Mouse (Mus musculus) kidney, postnatal 14 days (tissue): ENCODE measurements around the gene Prpf8.
"Not testable (repeated sequence)": the region's sequence is repeated elsewhere in the genome, so short reads cannot be mapped to it uniquely, and the experiment has no call there.

Experiments used
- DNase-seq: peaks from one replicate; pipeline ENCODE4 v3.0.0; 2022; ENCODE audit warnings: mixed read lengths

Prpf8 gene

DNA sequence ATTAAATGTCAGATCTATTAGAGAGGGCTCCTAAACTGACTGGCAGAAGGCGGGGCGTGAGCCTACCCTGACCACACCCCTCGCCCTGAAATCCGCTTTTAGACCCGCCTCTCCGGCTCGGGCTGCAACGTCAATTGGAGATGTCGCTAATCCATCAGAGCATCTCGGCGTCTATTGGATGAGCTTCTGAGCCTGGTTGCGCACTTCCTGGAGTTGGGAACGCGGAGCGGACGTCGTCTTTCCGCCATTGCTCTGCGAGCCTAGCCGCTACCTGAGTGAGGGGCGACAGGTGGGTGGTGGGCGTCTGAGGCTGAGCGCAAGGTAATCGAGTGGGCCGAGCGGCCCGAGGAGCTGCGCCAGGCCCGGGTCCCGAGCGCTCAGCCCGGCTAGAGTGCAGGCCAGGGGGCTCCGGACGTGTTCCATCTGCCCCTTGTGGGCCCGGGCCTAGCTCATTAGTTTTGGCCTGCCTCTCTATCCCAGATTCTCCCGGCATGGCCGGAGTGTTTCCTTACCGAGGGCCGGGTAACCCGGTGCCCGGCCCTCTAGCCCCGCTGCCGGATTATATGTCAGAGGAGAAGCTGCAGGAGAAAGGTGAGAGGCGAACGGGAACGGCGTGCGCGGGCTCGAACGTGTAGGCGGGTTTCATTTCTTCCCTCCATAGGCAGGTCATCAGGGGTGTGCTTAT lies at the start of gene Prpf8:
Gene Prpf8 (plus strand): TSS at position 216 of the 685 bp plus-strand sequence.
- DNase-seq = peak; percentile 97

DNA sequence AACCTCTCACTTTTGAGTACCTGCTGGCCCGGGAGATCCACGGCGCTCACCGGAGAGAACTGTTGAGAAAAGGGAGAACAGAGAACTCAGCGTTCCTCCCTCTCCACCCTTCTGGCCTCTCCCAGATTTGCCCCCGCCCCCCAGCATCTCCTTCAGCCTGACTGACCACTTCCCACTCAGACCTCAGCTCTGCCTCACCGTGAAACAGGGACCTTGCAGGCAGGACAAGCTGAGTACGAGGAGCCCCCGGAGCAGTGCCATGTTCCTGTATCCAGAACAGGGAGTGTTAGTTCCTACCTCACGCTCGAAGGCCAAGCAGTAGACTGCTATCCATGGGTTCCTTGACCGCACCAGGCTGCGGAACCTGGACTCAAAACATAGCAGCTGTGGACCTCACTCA lies 48.4 kb upstream of the Prpf8 start:
- no peak for DNase-seq

GRCm38 (mm10) chr11:75438804-75439203 lies 47.8 kb upstream of the Prpf8 start:
- DNase-seq = no peak

- peak; percentile 73 for DNase-seq
Observed at GRCm38 (mm10) chr11:75439363-75439762, 47.3 kb upstream of the Prpf8 start, which contains the start of gene Serpinf2. Gene Serpinf2, minus strand, starts transcription at chr11:75439591.

GRCm38 (mm10) chr11:75439951-75440350 lies 46.7 kb upstream of the Prpf8 start:
- no peak for DNase-seq

GRCm38 (mm10) chr11:75441034-75441433 lies 45.6 kb upstream of the Prpf8 start:
- DNase-seq = no peak

DNA sequence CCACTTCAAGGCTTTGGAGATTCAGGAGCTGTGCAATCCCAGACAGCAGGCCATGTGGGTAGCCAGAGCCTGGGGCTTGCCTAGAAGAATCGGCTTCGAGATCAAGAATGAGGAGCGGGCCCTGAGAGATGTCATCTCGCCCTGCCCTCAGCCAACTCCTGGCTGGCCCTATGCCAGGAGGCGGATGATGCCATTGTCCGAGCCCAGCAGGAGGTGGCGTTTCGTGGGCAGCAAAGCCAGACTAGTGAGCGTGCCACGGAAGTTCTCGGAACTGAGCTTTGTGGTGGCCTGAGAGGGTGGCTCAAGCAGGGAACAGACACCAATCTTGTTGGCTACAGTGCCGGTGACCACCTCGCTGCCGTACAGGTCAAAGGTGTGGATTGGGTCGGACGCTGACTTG lies 45.0 kb upstream of the Prpf8 start:
- no peak for DNase-seq

GRCm38 (mm10) chr11:75443711-75444110 lies 42.9 kb upstream of the Prpf8 start:
- peak; percentile 87 for DNase-seq

DNA sequence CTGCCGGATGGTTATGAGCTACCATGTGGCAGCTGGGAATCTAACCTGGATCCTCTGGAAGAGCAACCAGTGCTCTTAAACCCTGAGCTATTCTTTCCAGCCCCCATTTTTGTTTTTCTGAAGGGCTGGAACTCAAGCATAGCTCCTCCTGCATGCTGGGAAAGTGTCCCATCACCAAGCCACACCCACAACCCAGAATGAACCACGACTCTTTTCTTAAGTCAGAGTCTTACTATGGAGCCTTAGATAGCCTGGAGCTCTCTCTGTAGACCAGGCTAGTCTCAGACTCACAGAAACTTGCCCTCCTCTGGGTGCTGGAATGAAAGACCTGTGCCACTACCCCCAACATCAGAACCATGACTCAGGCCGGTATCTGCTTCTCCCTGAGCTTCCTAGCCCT lies 38.0 kb upstream of the Prpf8 start:
- no peak for DNase-seq

DNA sequence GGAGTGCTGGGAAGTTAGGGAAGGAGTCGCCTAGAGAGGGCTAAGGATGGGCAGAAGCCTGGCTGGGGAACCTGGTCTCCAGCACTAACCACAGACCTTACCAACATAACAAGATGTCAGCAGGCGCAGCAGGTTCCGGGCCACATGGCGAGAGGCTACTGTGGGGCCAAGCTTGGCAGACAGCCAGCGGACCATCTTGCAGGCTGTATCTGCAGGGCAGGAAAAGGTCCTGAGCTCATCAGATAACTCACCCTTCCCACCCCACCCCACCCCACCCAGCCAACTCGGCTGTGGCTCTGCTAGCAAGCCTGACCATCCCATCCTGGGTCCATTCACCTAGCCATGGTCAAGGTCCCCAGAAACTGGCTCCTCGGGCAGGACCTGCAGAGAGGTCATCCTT lies 36.9 kb upstream of the Prpf8 start:
- DNase-seq = no peak

DNA sequence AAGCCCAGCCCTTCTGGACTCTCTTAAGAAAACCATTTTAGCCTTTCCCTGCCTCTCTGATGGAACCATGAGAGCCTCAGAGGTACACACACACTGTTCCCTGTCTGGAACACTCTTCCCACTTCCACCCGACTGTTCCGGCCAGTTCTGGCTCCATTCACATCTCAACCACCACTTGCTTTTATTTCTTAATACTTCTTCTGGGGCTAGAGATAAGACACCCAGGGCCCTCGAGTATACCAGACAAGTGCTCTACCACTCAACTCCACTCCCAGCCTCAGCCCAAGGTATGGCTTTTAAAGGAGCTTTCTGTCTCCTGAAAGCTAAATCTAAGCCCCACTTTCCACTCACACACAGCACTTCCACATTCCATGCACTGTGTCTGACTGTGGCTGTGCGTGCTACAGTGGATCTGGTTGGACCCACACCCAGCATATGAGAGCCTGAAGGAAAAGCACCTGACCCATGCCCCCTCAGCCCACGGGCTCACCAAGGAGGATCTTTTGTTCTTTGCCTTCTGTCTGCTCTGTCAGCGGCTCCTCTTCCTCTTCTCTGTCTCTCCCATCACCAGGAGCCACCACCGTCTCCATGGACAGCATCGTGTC lies 36.2 kb upstream of the Prpf8 start:
- no peak for DNase-seq

DNA sequence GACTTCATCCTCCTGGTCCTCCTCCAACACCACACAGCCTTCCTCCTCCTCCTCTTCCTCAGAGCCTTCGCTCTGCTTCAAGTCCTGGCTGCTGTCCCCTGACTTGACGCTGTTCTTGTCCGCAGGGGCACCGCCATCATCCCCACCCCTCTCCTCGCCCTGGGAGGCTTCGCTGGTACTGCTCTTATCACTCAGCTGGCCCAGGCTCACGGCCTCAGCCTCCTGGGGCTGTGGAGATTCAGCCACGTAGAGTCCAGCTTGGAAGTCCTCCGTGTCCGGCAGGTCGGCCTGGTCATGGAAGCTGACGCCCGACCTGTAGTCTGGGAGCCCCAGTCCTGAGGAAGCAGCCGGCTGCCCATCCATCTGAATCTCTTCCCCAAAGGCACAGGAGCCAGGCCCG lies 35.7 kb upstream of the Prpf8 start:
- DNase-seq = no peak

GRCm38 (mm10) chr11:75452081-75452480 lies 34.5 kb upstream of the Prpf8 start:
- no peak for DNase-seq

DNA sequence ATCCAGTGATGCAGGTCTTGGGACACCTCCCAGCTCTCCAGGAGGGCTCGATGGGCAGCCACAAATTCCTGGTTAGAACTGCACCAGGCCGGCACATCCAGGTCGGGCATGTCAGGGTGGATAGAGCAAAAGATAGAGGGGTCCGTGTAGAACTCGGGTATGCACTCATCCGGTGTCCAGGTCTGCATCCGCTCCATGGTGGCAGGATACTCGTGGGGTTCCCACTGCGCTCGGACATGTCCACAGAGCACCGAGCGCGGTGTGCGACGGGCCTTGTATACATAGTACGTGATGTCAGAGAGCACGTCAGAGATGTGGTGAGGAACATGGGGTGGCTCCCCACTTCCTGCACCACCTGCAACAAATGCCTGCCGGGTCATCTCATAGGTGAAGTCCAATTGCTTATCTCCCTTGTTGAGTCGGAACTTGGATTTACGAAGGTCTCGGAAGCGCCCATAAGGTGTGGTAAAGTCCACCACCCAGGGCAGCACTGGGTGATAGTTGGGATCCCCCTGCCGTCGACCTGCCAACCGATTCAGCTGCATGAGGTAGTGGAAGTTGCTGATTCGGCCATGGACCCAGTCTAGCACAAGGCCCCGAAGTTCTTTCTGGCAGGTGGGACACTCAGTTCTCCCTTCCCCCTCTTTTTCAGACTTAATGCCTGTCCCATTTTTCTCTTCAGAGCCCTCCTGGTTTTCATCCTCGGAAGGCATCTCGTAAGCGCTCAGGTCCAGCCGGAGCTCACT lies 33.6 kb upstream of the Prpf8 start:
- DNase-seq = no peak

DNA sequence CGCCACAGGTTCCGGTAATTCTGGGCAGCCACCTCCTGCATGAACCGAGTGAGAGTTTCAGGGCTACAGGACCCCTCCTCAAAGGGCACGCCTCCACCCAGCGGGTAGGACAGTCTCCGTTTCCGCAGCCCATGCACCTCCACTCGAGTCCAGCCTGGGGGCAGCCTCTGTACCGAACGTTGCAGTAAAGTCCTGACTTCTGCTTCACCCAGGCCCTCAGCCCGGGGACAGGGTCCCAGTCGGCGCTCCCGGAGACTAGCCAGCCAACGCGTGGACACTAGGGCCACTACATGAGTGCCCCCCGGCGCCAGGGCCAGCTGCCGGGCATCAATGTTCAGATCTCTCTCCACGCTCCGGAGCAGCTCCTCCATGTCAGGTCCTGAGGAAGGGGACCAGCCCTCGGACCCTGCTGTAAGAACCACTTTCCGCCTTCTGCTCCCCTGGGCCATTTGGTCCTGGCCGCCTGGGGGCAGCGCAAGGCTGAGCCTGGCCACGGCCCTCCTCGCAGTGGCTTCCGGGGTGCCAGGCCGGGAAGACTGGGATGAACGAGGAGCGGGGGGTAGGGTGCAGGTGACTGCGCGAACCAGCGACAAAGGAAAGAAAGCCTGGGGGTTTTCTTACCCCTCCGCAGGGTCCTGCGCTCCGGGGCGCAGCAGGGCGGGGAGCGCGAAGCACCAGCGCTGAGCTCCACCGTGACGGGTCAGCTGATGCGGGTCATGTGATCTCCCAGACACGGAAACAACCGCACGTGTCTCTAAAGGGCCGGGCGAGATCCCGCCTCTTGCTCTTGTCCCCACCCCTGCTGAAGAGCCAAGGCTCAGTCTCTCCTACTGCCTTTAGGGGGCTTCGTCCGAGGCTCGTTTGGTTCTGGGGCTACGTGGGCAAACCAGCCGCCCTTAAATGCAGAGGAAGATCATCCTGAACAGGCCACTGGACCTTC lies 32.4 kb upstream of the Prpf8 start, which contains the start of gene Wdr81:
Gene Wdr81 (minus strand): TSS at position 727 of the 940 bp plus-strand sequence.
- DNase-seq = peak; percentile 93

- no peak for DNase-seq
Observed at GRCm38 (mm10) chr11:75455041-75455736, 31.4 kb upstream of the Prpf8 start.

DNA sequence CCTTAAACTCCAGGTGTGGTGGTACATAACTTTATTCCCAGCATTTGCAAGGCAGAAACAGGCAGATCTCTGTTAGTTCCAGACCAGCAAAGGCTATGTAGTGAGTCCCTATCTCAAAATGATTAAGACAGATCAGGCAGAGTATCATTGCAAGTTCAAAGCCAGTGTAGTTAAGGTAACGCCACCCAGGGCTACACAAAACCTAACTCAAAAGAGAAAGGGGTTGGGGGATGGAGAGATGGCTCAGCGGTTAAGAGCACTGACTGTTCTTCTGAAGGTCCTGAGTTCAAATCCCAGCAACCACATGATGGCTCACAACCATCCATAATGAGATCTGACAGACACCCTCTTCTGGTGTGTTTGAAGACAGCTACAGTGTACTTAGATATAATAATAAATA lies 30.6 kb upstream of the Prpf8 start:
- DNase-seq = not testable (repeated sequence)

- DNase-seq = no peak
Observed at GRCm38 (mm10) chr11:75456440-75456871, 30.2 kb upstream of the Prpf8 start.

DNA sequence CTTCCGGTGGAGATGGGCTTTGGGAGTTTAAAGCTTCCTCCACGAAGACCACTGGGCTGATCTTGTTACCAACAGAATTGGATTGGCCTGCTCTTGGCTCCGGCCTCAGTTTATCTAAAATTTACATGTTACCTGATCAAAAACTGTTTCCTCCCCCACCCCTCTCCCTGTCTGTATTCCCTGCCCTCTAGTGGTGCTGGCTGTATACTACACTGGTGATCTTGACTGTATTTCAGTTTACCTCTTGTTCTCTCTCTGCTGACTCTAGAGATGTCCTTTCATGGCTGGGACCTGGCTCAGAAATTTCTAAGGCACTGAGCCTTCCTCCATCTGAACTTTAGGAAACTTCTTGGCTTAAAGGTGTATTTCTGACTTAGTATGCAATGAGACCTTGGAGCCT lies 28.4 kb upstream of the Prpf8 start:
- DNase-seq = peak; percentile 45

- DNase-seq = no peak
Observed at GRCm38 (mm10) chr11:75458628-75459041, 28.0 kb upstream of the Prpf8 start.

GRCm38 (mm10) chr11:75459141-75459711 lies 27.4 kb upstream of the Prpf8 start:
- DNase-seq = peak; percentile 63

DNA sequence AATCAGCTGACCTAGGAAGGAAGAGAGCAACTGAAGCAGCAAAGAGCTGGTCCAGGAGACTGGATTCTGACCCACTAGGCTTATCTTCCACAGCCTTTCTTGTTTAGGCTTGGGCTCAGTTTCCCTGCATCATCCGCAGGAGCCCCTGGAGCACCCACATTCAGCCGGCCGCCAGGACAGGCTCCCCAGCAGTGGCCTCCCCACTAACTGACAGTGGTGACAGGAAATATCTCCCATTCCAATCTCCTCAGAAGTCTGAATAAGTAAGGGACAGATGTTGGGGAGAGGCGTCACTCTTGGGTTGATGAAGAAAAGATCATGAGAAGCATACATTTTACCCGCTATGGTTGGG lies 26.9 kb upstream of the Prpf8 start:
- no peak for DNase-seq
